Mouse (Mus musculus) large intestine, adult 2 months (tissue): Measurements from ENCODE around the gene Myod1. TPM values are rescaled to one million over a fixed set of nuclear protein-coding genes. Genes with fewer than 3 reads are reported as not detected.

Experiments used
- DNase-seq: peaks from one replicate; pipeline ENCODE4 v3.0.0-alpha.2; 2012; ENCODE audit warnings: low read depth, low spot score
- WGBS: fragments of 180-500 bp; shearing (Covaris S2); methylation state at CpG from one replicate; pipeline ENCODE4 v1.1.7; 2018; 5-methylcytosine and 5-hydroxymethylcytosine counted together
- polyA plus RNA-seq: library from polyadenylated mRNA; depleted of rRNA; stranded (reverse); fragments of >200 nt; gene quantifications from 2 replicates; pipeline ENCODE4 v1.2.3, GENCODE M21; 2012; rRNA removed

Myod1 gene
- polyA plus RNA-seq, 1 experiment = not detected

DNA sequence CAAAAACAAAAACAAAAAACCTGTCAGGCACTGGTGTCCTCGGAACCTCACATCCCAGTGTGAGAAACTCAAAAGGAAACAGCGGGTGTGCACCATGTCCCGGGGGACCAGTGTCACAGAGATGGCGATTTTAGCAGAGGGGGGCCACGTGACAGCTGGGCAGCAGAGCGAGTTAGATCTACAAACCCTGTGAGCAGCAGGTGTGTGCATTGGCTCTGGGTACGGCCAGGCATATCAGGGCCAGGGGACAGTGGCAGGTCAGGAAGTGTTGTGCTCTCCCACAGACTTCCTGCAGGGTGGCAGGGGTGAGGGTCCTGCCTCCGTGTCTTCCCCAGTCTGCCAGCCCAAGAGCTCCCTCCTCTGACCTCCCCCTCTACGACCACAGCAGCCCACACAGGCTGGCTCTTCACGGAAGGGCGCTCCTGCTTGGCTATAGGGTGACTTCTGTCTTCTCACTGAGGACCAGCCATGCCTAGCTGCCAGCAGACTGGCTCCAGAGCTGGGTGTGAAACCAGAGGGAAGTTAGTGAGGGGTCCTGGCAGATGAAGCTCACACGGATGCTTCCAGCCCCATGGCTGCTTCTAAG is 33.0 kb downstream of the Myod1 start:
- 47% methylated on average over 12 of the region's 12 CpGs for WGBS
- no peak for DNase-seq

DNA sequence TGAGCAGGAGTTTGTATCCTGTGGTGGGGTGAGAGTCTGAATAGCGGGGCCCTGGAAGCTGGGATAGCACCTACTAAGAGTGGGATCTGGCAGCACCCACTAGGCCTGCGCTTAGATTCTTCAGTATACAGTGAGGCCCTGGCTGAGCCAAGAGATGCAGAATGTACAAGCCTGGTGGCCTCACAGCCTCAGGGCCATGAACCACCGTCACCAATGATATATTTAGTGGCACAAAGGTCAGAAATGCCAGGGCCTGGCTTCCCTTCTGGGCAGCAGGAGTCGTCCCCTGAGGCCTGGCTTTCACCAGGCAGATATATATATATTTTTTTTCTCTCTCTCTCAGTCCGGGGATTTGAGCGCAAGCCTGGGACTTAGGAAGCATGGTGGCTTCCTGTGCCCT is 34.5 kb downstream of the Myod1 start:
- no peak for DNase-seq
- 75% methylated on average over 6 of the region's 6 CpGs for WGBS

DNA sequence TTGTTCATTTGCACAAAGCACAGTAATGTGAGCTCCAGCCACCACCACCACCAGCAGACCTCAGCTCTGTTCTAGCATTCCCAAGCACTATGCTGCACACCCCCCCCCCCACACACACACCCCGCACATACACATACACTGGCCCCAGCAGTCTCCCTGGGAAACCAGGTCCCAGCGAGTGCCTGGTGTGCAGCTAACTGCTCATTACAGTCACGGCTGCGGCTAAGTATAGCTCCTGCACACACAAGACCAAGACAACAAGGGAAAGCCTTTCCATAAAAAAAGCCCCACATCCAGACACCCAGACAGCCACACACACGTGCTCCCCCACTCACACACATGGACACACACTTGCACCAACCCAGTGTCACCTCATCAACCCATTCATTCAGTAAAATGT is 36.5 kb downstream of the Myod1 start:
- DNase-seq = no peak
- 77% methylated on average over 5 of the region's 5 CpGs for WGBS

DNA sequence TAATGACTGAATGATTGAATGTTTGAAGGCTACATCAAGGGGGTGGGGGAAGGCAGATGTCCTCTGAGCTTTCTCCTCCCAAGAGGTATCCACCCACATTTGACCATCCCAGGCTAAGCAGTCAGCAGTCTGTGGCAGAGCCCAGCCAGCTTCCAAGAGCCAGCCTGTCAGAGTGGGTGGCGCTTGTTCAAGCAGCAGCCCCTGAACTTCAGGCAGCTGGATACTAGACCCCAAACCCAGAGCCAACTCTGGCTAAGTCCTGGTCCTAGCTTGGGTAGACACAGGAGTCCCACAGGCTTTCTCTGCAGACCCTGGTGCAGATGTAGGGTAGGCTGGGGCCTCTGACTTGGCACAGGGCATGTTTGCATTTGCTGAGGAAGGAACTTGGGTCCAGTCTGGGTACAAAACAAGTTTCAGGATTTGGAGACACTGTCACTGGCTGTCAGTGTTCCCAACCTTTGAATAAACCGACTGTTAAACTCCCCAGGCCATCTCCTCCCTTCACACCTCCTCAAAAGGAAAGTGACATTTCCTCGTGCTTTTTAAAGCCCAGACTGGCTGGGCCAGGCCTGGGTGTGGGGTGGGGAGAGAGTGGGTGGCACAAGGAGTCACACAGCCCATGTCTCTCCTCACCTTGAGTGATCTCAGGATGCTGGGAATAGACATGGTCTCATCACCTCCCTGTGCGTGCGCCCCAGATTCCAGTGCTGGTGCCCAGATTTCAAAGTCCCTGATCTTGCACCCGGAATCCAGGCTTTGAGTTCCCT is 37.9 kb downstream of the Myod1 start:
- DNase-seq = no peak
- WGBS = 59% methylated on average over 6 of the region's 6 CpGs

DNA sequence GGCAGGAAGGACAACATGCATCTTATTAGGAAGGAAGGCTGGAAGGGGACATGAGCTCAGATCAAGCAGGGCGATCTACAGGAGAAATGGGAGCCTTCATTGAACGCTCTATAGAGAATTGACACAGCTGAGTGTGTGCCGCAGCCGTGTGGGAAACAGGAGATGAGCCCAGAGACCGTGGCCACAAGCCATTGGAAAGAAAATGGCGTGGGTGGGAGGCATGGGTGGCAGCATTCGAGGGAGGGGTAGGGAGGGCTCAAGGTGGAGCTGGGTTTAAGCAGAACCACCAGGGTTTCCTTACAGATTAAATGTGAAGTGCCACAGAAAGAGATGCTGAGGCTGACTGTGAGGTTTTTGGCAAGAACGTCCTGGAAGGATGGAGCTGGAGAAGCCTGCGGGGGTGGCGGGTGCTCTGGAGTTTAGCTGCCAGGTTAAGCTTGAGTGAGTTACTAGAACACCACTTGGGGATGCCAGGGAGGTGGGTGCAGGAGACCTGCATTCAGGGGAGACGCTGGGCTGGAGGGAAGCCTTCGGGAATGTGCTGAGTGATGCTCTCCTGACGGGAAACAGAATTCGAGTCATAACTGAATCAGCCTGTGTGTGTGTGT is 39.6 kb downstream of the Myod1 start:
- DNase-seq = no peak
- 71% methylated on average over 14 of the region's 14 CpGs for WGBS

DNA sequence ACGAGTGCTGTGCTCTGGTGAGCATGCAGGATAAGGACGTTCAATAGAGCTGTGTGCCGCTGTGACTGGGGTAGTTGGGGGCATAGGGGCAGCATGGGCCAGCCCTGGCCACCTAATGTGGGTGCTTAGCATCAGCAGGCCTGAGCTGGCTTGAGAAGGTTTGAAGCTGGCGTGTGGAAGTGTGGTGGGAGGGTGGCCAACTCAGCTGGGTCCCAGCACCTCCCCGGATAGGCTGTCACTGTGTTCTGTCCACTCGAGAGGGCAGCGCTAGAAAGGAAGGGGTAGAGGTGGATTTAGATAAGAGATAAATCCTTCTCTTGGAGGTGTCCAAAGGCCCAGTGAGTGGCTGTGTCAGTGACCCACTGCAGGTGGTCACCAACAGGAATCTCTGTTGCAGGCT is 41.2 kb downstream of the Myod1 start:
- no peak for DNase-seq
- WGBS = 78% methylated on average over 7 of the region's 7 CpGs

DNA sequence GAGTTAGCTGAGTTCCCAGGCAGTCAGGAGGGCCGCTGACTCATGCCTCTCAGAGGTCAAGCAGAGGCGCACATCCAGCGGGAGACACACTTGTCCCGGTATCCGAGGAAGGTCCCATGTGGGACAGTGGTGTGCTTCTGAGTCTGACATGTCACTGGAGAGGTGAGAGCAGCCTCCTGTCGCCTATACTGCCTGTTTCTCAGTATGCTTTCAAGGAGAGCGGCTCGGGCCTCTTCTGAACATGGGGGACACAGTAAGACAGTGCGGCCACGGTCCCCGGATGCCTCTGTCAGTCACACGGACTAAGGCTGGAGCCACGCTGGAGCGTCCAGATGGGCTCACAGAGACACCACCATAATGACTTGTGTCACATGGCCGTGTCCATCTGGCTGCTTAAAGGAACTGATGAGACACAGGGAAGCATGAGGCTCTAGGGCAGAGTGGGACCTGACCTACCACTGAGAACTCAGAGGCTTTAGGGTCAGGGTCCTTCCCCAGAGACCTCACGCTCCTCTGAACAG is 41.9 kb downstream of the Myod1 start:
- WGBS = 73% methylated on average over 16 of the region's 16 CpGs
- no peak for DNase-seq

DNA sequence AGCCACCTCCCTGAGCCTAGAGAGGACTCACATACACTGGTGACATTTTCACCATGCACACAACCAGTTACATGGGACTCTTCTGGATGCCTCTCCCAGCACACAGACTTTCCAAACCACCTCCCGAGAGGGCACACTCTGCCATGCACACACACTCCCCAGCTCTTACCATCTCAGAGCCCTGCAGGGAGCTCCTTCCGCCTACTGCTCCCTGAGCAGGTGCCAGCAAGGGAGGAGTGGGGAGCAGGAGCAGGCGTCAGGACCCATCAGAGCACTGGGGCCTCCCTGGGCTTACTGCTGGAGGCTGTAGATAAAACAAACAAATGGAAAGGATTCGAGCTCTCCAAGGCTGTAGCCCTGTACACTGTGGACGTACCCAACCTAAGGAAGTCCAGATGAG is 45.3 kb downstream of the Myod1 start:
- DNase-seq = no peak
- WGBS = 25% methylated on average over 5 of the region's 5 CpGs

DNA sequence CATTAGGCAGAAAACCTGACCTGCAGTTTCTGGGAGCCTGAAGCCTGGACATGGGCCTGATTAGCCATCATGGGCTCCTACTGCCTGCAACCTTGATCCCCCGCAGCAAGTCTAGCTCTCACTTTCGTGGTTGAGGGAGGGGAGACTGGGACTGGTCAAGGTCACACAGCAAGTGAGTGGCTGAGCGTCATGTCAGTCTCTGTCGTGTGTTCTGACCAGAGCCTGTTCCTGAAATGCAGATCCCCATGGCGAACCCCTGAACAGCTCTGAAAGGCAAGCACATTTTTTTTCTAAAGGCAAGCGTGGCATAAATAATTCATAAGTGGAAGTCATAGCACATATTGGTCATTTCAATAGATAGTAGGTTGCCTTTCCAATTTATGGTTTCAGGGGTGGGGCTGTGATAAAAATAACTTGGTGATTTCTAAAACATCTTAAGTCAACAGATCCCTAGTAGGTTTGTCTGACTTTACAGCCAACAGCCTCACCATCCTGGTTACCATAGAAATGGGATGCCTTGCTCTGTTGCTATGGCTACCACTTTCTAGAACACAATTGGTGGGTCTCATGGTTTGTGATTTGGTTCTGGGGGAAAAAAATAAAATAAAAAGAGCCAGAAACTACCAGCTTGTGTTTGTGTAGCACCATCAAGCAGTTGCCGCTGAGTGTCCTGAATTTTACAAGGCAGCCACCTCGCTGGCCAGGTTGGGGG is 45.9 kb downstream of the Myod1 start:
- WGBS = 61% methylated on average over 8 of the region's 8 CpGs

DNA sequence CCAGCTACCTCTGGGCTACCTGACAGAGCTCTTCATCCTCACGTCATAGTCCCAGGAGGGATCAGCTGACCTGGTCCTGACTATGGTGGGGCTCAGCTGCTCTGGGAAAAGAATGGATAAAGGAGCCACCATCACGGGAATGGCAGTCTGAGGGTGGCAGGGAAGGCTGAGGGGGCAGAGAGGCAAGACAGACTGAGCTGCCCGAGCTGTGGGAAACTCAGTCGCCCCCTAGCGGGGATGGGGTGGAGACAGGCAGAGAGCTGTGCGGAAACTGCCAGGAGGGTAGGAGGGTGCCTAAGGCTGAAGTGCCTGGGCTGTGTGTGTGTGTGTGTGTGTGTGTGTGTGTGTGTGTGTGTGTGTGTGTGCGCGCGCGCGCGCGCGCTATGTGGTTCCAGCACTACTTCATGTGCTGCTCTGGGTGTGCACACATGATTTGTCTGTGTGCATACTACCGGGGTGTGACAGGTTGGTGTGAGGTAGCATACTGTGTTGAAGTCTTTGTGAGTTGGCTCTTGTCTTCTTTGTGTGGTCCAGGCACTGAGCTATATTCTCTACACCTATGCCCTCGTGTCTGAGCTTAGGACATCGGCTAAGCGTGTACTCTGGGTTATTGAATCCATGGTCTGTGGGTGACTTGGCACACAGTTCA is 46.6 kb downstream of the Myod1 start:
- no peak for DNase-seq
- WGBS = 57% methylated on average over 18 of the region's 18 CpGs

More for the DNA sequence above, 45.9 kb downstream of the Myod1 start:
- DNase-seq = no peak

DNA sequence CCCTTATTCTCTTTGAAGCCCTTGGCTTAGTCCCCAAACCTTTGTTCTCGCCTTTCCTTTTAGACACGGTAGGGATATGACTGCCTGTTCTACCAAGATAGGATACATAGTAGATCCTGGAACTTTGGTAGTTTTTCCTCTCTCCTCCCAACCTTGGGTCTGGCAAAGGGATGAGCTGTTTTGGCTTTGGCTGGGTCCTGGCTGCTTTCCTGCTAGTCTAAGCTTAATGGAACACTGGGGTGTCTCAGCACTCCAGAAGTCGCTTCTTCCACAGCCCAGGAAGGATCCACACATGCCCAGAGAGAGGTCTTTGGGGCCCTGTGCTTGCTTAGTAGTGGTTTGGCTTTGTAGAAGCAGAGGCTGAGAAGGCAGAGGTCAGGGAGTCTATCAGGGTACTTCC is 47.7 kb downstream of the Myod1 start:
- DNase-seq = no peak
- 82% methylated on average over 3 of the region's 3 CpGs for WGBS

DNA sequence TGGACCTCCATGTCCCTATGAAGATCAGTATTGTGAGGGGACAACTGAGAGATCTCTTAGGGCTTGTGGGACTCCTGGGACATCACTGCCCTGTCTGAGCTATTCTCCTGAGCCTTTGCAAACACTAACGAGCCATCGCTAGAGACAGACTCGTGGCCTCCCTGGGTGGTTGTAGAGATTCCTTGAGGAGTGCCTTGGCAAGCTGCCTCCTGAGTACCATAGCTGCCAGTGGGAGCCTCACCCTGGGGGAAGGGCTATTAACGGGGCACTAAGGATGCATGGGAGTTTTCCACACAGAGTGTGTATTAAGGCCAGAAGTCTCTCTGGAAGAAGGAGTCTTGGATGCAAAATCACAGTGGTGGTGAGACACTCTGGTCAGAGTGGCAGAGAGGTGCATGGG is 48.7 kb downstream of the Myod1 start:
- no peak for DNase-seq
- whole genome bisulfite sequencing = 24% methylated on average over 4 of the region's 4 CpGs

Other genes starting within 250 kb of the Myod1 start
- gene Abcc8, start 196.4 kb upstream of the Myod1 start, polyA plus RNA-seq = 1.2 and 1.6 TPM in 2 replicates
- 94.9 and 124 TPM in 2 replicates for gene Ush1c, start 138.0 kb upstream of the Myod1 start, polyA plus RNA-seq
- gene Otog, start 135.5 kb upstream of the Myod1 start, polyA plus RNA-seq = 0.09 and 0.16 TPM in 2 replicates
- gene Kcnc1, start 20.0 kb downstream of the Myod1 start, polyA plus RNA-seq = 0.21 and 0.60 TPM in 2 replicates